Mouse (Mus musculus): ENCODE data around the gene Mybpc2.

DNA sequence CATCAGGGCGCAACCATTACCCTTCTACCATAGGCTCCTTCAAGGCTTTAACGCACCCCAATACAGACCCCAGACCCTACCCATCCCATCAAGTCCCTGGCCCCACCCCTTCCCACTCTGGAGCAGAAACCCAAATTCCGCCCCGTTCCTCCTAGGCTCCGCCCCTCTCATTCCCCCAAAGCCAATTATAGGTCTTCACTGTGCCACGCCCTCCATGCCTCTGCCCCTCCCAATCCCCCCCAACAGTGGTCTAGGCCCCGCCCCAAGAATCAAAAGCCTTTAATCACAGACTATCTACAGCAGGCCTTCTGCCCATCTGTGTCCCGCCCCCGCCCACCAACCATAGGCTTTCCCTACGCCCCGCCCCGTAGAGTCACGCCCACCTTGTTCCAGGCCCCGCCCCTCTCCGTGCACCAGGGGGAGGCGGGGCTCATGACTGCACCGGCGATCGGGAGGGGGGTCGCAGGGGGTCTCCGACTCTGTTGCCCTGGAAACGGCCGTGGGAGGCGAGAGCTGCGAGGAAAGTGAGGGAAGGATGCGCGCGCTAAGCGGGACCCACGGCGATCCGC is 28.8 kb upstream of the Mybpc2 start:
- TF ChIP-seq MYOG (IDR thresholded peaks at IDR 0.05; ENCODE audit: control insufficient read depth in 1 of 3, insufficient read depth in 1 of 3, insufficient read length in 2 of 3, low read depth in 2 of 3) (no peak), POLR2A (IDR thresholded peaks at IDR 0.05; ENCODE audit: insufficient read length, low read depth) (no peak), USF1 (IDR thresholded peaks at IDR 0.05; ENCODE audit: low read depth) (no peak), MAX (IDR thresholded peaks at IDR 0.05; ENCODE audit: low read depth) (no peak), POLR2AphosphoS2 (IDR thresholded peaks at IDR 0.05; ENCODE audit: insufficient read length, low read depth) (no peak), E2F4 (IDR thresholded peaks at IDR 0.05; ENCODE audit: insufficient read depth) (no peak)
